10 mouse cellular contexts compared by ENCODE assay signal in genomic region chrX:143066320-143067114, GRCm38 (mm10). TPM values are rescaled to one million over a fixed set of nuclear protein-coding genes. Genes with fewer than 3 reads are reported as not detected.
A peak's percentile ranks its signal among the peaks of the same experiment; 100 is the strongest.
DNase-seq lines count a peak whose midpoint lies in the region; ATAC-seq and TF ChIP-seq lines count a peak whose summit lies in the region.
"Had no signal": no experiment of that assay in that cellular context is flagged by ENCODE, and none has a peak within 500 bp of the region (broad histone marks: within the 10 kb centered on the region; RNA-seq: fewer than 3 reads in every experiment).

No protein-coding gene starts in this region.

- WGBS in hindbrain, postnatal 0 days, result 45% methylated on average over 17 of the region's 17 CpGs

- H3K27ac ChIP-seq in hindbrain, postnatal 0 days, result no peak overlapping the region
- H3K27ac ChIP-seq in layer of hippocampus, adult 2 months, result no peak overlapping the region
- H3K27ac ChIP-seq: macrophage had no signal

- H3K4me3 ChIP-seq in hindbrain, postnatal 0 days (ENCODE audit: low read length), result no peak overlapping the region
- no peak overlapping the region for H3K4me3 ChIP-seq in layer of hippocampus, adult 2 months

- no peaks in the 10 kb centered on the region for H3K4me1 ChIP-seq in hindbrain, postnatal 0 days (ENCODE audit: insufficient read depth, low read length)

- no peaks in the 10 kb centered on the region for H3K27me3 ChIP-seq in hindbrain, postnatal 0 days (ENCODE audit: insufficient read depth, low read length)

- no peaks in the 10 kb centered on the region for H3K9me3 ChIP-seq in hindbrain, postnatal 0 days (ENCODE audit: low read length)

- TF ChIP-seq CTCF in hindbrain, postnatal 0 days (IDR thresholded peaks at IDR 0.05; ENCODE audit: low read depth), result no peak
- TF ChIP-seq CTCF in layer of hippocampus, adult 2 months (conservative IDR thresholded peaks at IDR 0.05), result no peak

- DNase-seq in kidney, adult 9 months, result peak; percentile 4
- no peak for DNase-seq in kidney, adult 11 months
- DNase-seq in adrenal gland, postnatal 14 days, result peak; percentile 71
- peak; percentile 19 for DNase-seq in cerebellum, adult 9-10 months
- DNase-seq in hindbrain, postnatal 0 days (ENCODE audit: low spot score), result peak; percentile 22
- no peak for DNase-seq in layer of hippocampus, adult 2 months (ENCODE audit: low spot score in 2 of 2)
- no peak for DNase-seq in urinary bladder, adult 18-20 months (ENCODE audit: low spot score in 2 of 2)
- DNase-seq: thymus, postnatal 14 days had no signal

- H3K36me3 ChIP-seq in hindbrain, postnatal 0 days (ENCODE audit: insufficient read depth, low read length), result no peaks in the 10 kb centered on the region

- peak; percentile 74 for ATAC-seq in hindbrain, postnatal 0 days

- no peak overlapping the region for H3K9ac ChIP-seq in hindbrain, postnatal 0 days (replicated peaks; ENCODE audit: low read length)

- peak overlapping the region; percentile 7; the same call in 1 of the 2 replicates for H3K4me2 ChIP-seq in hindbrain, postnatal 0 days (ENCODE audit: low read depth, low read length)
- H3K4me2 ChIP-seq: heart, embryonic 11.5 days had no signal

RNA-seq across cellular contexts. Expression of gene Rtl9, which starts 32.9 kb away (rescaled TPM):
- total RNA-seq in adrenal gland, postnatal 14 days (2021), result 0.15 and 0.30 TPM in 2 replicates
- 3.7 TPM in 2 replicates for total RNA-seq in hindbrain, postnatal 0 days (2014; rRNA removed)
- 0.69 and 0.81 TPM in 2 replicates for polyA plus RNA-seq in hindbrain, postnatal 0 days (2015; fragmentation: Nextera tagmentation; extraction: Ambion mirVana)
- 1 to 10 TPM in 1 of 2 experiments, under 1 TPM in 1; 0.79 to 1.2 TPM for total RNA-seq in layer of hippocampus, adult 2 months (2021)
- polyA plus RNA-seq: macrophage had no signal

Comparison
In these comparisons a context has a peak if more than half of its experiments do, and no peak if none do; other contexts are left out.
1. DNase-seq: peak in kidney, adult 9 months (single experiment), adrenal gland, postnatal 14 days (single experiment), cerebellum, adult 9-10 months (single experiment) and hindbrain, postnatal 0 days (single experiment); none in kidney, adult 11 months (single experiment), layer of hippocampus, adult 2 months (0 of 2) and urinary bladder, adult 18-20 months (0 of 2).